Mouse (Mus musculus): ENCODE data around the gene Sympk.

Gene Sympk

DNA sequence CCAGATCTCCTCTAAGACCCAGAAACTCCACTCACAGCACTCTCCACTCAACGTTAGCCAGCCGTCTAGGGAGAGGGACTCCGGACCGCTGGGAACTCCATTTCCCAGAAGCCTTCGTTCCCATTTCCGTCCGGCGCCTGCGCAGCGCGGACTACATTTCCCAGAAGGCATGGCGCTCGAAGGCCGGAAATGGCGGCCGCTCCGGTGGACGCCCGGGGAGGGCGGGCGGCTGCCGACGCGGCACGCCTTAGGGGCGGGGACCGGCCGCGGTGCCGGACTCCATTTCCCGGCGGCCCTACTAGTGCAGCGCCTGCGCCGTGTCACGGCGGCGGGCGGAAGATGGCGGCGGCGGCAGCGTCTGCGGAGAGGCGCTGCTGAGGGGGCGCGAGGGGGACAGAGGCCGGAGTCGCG lies at the start of gene Sympk:
TSS of gene Sympk (plus strand) at position 282 of the 411 bp plus-strand sequence.
- H3K27me3 ChIP-seq (ENCODE audit: control insufficient read depth, insufficient read depth, low read length, poor library complexity, severe bottlenecking): no peaks in the 10 kb centered on the region
- H3K36me3 ChIP-seq (ENCODE audit: control insufficient read depth, insufficient read depth, low read length, poor library complexity, severe bottlenecking): no peaks in the 10 kb centered on the region
- peak; percentile 98 for DNase-seq (ENCODE audit: low read depth, low spot score)

DNA sequence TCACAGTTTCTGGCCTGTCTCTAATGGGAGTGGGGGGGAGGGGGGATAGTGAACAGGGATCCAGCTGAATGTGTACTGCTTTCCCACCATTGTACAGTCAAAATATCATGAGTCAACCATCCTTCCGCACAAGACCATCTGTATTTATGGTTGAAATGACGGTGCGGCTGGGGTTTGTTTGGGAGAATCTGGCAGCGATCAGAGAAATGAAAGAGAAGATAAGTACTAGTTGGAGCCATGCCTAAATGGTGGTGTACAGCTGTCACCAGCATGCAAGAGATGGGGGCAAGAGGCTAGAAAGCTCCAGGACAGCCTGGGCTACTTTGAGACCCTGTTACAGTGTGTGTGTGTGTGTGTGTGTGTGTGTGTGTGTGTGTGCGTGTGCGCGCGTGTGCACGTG lies 45.8 kb upstream of the Sympk start:
- DNase-seq (ENCODE audit: low read depth, low spot score): no peak
- H3K27me3 ChIP-seq (ENCODE audit: control insufficient read depth, insufficient read depth, low read length, poor library complexity, severe bottlenecking): no peaks in the 10 kb centered on the region; the same call in none of the 2 replicates
- H3K36me3 ChIP-seq (ENCODE audit: control insufficient read depth, insufficient read depth, low read length, poor library complexity, severe bottlenecking): no peaks in the 10 kb centered on the region

- H3K36me3 ChIP-seq (ENCODE audit: control insufficient read depth, insufficient read depth, low read length, poor library complexity, severe bottlenecking): no peaks in the 10 kb centered on the region
- no peaks in the 10 kb centered on the region for H3K27me3 ChIP-seq (ENCODE audit: control insufficient read depth, insufficient read depth, low read length, poor library complexity, severe bottlenecking)
- no peak for DNase-seq (ENCODE audit: low read depth, low spot score)
Measured at GRCm38 (mm10) chr7:18986503-18986902, 37.7 kb upstream of the Sympk start.

GRCm38 (mm10) chr7:18987100-18987499 lies 37.1 kb upstream of the Sympk start, which contains the start of gene Nanos2:
Nanos2 (plus strand) TSS chr7:18987400.
- Histone ChIP-seq H3K36me3 (ENCODE audit: control insufficient read depth, insufficient read depth, low read length, poor library complexity, severe bottlenecking) (no peaks in the 10 kb centered on the region), H3K27me3 (ENCODE audit: control insufficient read depth, insufficient read depth, low read length, poor library complexity, severe bottlenecking) (no peaks in the 10 kb centered on the region)
- no peak for DNase-seq (ENCODE audit: low read depth, low spot score)

DNA sequence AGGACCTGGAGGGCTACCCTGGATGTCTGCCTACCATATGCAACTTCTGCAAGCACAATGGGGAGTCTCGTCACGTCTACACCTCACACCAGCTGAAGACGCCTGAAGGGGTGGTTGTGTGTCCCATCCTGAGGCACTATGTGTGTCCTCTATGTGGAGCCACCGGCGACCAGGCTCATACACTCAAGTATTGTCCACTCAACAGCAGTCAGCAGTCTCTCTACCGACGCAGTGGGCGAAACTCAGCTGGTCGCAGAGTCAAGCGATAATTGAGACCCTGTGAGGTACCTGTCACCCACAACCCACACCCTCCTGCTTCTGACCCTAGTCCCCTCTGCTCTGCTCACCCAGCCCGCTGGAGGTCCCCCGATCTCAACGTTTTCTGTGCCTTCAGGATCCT lies 36.4 kb upstream of the Sympk start:
- DNase-seq (ENCODE audit: low read depth, low spot score): no peak
- H3K27me3 ChIP-seq (ENCODE audit: control insufficient read depth, insufficient read depth, low read length, poor library complexity, severe bottlenecking): no peaks in the 10 kb centered on the region
- H3K36me3 ChIP-seq (ENCODE audit: control insufficient read depth, insufficient read depth, low read length, poor library complexity, severe bottlenecking): no peaks in the 10 kb centered on the region

DNA sequence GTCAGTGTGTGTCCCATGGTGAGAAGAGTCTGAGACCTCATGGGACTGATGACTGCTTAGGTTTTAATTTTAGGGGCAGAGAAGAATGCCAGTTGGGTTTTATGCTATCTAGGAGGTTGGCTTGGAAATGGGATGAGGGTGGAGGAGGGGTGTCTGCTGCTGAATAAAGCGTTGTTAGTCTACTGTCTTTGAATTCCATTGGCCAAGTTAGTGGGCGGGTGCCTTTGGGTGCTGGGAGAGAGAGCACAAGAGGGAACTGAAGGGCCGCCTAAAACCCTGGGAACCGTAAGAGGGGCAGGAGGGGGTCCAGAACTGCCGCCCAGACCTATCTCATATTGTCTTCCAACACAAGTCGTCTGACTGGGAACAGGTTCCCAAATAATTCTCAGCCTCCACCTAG lies 35.4 kb upstream of the Sympk start:
- DNase-seq (ENCODE audit: low read depth, low spot score): no peak
- Histone ChIP-seq H3K27me3 (ENCODE audit: control insufficient read depth, insufficient read depth, low read length, poor library complexity, severe bottlenecking) (no peaks in the 10 kb centered on the region), H3K36me3 (ENCODE audit: control insufficient read depth, insufficient read depth, low read length, poor library complexity, severe bottlenecking) (no peaks in the 10 kb centered on the region; the same call in 1 of the 2 replicates)

DNA sequence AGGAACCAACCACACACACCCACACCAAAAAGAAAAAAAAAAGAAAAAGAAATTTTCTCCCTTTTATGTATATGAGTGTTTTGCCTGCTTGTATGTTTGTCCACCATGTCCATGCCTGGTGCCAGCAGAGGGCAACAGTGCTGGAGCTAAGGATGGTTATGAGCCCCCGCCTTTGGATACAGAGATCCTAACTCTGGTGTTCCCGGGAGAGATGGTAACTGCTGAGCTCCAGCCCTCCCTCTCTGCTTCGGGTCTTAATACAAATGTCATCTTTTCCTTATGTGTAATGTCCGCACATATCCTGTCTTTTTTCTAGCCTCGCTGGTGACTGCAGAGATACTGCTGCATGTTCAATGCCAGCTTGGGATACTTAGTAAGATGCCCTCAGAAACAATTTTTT lies 34.2 kb upstream of the Sympk start:
- H3K36me3 ChIP-seq (ENCODE audit: control insufficient read depth, insufficient read depth, low read length, poor library complexity, severe bottlenecking): peaks cover 1% of the 10 kb centered on the region; the same call in 1 of the 2 replicates
- no peaks in the 10 kb centered on the region for H3K27me3 ChIP-seq (ENCODE audit: control insufficient read depth, insufficient read depth, low read length, poor library complexity, severe bottlenecking)
- DNase-seq (ENCODE audit: low read depth, low spot score): peak; percentile 18

DNA sequence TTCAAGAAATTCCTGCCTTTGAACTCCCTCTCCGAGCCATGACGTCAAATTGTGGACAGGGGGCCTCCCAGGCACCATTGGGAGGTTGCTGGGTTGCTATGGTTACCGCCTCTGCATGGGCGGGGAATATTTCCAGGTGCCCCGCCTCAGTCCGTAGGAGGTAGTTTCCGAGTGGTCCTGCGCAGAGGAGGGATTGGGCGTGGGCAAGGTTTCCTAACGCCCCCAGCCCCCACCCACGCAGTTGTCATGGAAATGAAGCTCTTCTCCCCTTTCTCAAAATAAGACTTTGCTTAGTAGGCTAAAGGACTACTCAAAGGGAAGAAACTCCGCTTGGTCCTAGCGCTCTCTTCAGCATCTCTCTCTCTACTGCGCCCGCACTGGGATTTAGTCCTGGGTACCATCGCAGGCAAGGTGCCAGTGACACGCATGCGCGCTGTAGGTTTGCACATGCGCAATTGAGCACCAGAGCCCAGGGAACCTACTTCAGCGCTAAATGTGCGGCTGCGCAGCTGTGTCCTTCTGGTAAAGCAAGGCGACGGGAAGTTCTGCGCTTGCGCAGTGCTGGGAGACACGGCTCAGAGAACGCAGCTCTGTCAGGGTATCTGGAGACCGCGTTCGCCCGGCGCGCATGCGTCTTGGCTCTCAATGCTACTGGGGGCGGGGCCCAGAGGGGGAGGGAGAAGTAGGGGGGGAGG lies 33.4 kb upstream of the Sympk start, which contains the start of gene Mypop:
TSS of gene Mypop (plus strand) at position 645 of the 695 bp plus-strand sequence.
- H3K27me3 ChIP-seq (ENCODE audit: control insufficient read depth, insufficient read depth, low read length, poor library complexity, severe bottlenecking): no peaks in the 10 kb centered on the region
- H3K36me3 ChIP-seq (ENCODE audit: control insufficient read depth, insufficient read depth, low read length, poor library complexity, severe bottlenecking): peaks cover 1% of the 10 kb centered on the region; the same call in 1 of the 2 replicates
- peak; percentile 100 for DNase-seq (ENCODE audit: low read depth, low spot score)

DNA sequence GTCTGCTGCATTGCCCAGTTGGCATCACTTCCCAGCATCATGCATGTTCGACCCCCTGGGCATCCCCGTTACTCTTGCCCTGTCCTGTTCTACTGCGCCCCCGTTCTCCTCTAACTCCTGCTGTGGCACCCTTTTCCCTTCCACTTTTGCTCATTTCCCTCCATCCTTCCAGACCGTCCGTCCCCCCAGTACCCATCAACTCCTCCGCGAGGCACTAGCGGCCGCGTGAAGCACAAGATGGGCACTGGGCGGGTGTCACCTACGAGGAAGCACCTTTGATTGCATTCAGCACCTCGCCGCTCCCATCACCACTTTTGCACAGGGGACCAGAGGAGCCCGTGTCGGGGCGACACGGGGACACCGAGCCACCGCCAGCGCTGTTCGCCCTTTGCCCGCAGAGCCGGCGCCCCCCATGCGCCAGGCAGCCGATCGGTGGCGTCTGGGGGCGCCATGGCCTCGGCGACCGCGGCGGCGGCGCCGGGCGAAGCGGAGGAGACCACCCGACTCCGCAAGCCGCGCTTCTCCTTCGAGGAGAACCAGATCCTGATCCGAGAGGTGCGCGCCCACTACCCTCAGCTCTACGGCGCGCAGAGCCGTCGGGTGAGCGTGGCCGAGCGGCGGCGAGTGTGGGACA lies 32.4 kb upstream of the Sympk start:
- DNase-seq (ENCODE audit: low read depth, low spot score): peak; percentile 34
- H3K27me3 ChIP-seq (ENCODE audit: control insufficient read depth, insufficient read depth, low read length, poor library complexity, severe bottlenecking): no peaks in the 10 kb centered on the region
- peaks cover 1% of the 10 kb centered on the region; the same call in 1 of the 2 replicates for H3K36me3 ChIP-seq (ENCODE audit: control insufficient read depth, insufficient read depth, low read length, poor library complexity, severe bottlenecking)

GRCm38 (mm10) chr7:18992294-18992675 lies 31.9 kb upstream of the Sympk start:
- Histone ChIP-seq H3K27me3 (ENCODE audit: control insufficient read depth, insufficient read depth, low read length, poor library complexity, severe bottlenecking) (no peaks in the 10 kb centered on the region), H3K36me3 (ENCODE audit: control insufficient read depth, insufficient read depth, low read length, poor library complexity, severe bottlenecking) (peaks cover 1% of the 10 kb centered on the region)
- no peak for DNase-seq (ENCODE audit: low read depth, low spot score)

DNA sequence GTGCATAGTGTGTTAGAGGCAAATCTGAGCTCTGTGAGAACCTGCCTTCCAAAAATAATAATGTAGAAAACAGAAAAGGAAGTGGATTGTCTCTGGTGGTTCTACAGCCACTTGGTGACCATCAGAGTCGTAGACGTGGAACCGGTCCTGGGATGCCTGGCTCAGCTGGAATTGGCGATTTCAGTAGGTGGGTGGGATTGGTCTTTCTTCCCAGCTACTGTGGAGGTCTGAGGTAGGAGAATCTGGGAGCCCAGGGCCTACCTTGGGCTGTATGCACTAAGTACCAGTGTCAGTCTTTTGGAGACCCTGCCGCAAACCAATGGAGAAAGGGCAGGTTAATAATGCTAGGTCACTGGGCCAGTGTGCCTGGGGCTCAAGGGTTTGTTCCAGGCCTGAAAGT lies 31.1 kb upstream of the Sympk start:
- no peak for DNase-seq (ENCODE audit: low read depth, low spot score)
- peaks cover 1% of the 10 kb centered on the region for H3K36me3 ChIP-seq (ENCODE audit: control insufficient read depth, insufficient read depth, low read length, poor library complexity, severe bottlenecking)

DNA sequence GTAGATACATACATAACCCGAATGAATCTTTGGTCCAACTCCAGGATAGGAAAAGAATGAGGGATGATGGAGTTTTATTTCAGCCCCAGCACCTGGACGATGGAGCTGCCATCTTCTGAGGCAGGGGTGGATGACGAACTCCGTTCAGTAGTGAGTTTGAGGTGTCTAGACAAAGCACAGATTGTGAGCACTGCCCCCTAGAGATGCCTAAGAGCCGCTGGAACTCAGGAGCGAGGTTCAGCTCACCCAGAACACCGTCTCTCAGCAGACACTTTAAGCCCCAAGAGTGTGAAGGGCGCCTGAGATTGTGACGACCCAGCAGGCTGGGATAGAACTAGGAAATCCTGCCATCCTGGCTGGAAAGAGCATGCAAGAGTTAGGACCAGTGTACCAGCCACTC lies 25.3 kb upstream of the Sympk start:
- H3K27me3 ChIP-seq (ENCODE audit: control insufficient read depth, insufficient read depth, low read length, poor library complexity, severe bottlenecking): no peaks in the 10 kb centered on the region
- no peak for DNase-seq (ENCODE audit: low read depth, low spot score)
- peaks cover 1% of the 10 kb centered on the region for H3K36me3 ChIP-seq (ENCODE audit: control insufficient read depth, insufficient read depth, low read length, poor library complexity, severe bottlenecking)

More for the DNA sequence above, 31.1 kb upstream of the Sympk start:
- no peaks in the 10 kb centered on the region for H3K27me3 ChIP-seq (ENCODE audit: control insufficient read depth, insufficient read depth, low read length, poor library complexity, severe bottlenecking)

DNA sequence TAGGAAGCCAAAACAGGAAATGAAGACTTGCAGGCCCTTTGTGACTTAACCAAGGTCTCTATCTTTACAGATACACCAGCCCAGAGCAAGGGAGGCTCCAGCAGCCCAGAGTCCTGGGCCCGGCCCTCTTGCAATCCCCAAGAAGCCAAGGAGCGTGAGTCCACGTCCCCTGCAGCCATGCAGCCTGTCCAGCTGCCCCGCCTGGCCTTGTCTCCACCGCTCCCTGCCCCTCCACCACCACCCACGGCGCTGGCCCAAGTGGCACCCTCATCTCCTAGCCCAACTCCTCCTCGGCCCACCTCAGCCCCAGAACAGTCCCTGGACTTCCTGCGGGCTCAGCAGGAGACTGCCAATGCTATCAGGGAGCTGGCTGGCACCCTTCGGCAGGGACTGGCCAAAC lies 23.8 kb upstream of the Sympk start:
- Histone ChIP-seq H3K27me3 (ENCODE audit: control insufficient read depth, insufficient read depth, low read length, poor library complexity, severe bottlenecking) (no peaks in the 10 kb centered on the region), H3K36me3 (ENCODE audit: control insufficient read depth, insufficient read depth, low read length, poor library complexity, severe bottlenecking) (peaks cover 2% of the 10 kb centered on the region)
- no peak for DNase-seq (ENCODE audit: low read depth, low spot score)

DNA sequence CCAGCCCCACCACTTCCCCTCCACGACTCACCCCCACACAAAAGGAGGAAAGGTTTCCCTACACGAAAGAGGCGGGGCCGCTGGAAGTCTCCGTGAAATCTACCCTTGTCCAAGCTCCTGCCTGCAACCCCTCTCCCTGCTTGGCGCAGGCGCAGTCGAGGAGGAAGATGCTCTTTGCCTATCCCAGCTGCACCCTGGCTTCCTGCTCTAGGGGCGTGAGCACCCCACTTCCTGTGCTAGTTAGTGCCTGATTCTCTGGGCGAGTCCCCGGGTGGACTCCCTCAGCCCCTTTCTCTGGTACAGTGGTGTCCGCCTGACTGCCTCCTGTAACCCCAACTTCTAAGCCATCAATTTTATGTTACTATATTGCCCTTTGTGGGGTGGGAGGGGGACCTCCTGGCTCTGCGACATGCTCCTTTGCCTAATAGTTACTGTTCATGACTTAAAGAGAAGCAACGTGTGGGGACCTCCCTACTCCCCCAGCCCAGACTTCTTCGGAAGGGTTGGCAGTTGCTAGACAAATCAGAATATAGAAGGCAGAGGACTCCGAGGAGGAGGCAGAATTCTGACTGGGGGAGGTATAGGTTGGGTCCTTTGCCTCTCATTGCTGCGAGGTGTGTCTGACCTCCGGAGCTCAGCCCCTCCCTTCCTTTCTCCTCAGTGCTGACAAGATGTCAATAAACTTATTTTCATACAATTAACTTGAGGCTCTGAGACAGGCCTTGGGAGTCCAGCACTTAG lies 22.9 kb upstream of the Sympk start:
- DNase-seq (ENCODE audit: low read depth, low spot score): peak; percentile 86
- H3K27me3 ChIP-seq (ENCODE audit: control insufficient read depth, insufficient read depth, low read length, poor library complexity, severe bottlenecking): no peaks in the 10 kb centered on the region
- H3K36me3 ChIP-seq (ENCODE audit: control insufficient read depth, insufficient read depth, low read length, poor library complexity, severe bottlenecking): peaks cover 3% of the 10 kb centered on the region; the same call in 1 of the 2 replicates

DNA sequence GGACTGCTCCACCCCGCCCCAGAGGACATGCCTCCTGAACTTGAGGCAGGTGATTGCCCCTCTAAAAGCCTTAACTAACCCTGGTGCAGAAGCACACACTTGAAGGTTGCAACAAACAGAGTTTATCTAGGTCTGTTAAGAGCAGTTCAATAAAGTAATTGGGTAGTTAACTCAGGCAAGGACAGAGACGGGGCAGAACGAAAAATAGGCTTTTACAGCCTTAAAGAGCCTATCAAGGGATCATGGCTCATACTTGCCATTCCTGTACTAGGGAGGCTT lies 22.4 kb upstream of the Sympk start:
- DNase-seq (ENCODE audit: low read depth, low spot score): no peak
- Histone ChIP-seq H3K36me3 (ENCODE audit: control insufficient read depth, insufficient read depth, low read length, poor library complexity, severe bottlenecking) (peaks cover 3% of the 10 kb centered on the region; the same call in 1 of the 2 replicates), H3K27me3 (ENCODE audit: control insufficient read depth, insufficient read depth, low read length, poor library complexity, severe bottlenecking) (no peaks in the 10 kb centered on the region)

All from splenic B cell, adult 2 months (primary cell).